Mouse (Mus musculus) cortical plate, adult 2 months (tissue): Measurements from ENCODE around the gene Pkp2. TPM values are rescaled to one million over a fixed set of nuclear protein-coding genes. Genes with fewer than 3 reads are reported as not detected.
"Not testable (repeated sequence)": the region's sequence is repeated elsewhere in the genome, so short reads cannot be mapped to it uniquely, and the experiment has no call there.

Source experiments
- H3K27ac ChIP-seq: fragments of 200-500 bp; 2 replicates; pipeline ENCODE4 v1.5.1; 2012; ENCODE audit warnings: low read length, control low read depth, inconsistent platforms; ENCODE audit not compliant: insufficient read depth
- H3K4me1 ChIP-seq: fragments of 200-500 bp; 2 replicates; pipeline ENCODE4 v1.6.1; 2011; ENCODE audit warnings: low read length; ENCODE audit not compliant: control insufficient read depth, insufficient read depth
- H3K4me3 ChIP-seq: fragments of 200-500 bp; 2 replicates; pipeline ENCODE4 v1.5.1; 2011; ENCODE audit warnings: mild to moderate bottlenecking, low read length, control low read depth; ENCODE audit not compliant: insufficient read depth
- CTCF ChIP-seq: fragments of 200-500 bp; IDR thresholded peaks from 2 replicates; pipeline ENCODE4 v1.5.1; 2011; ENCODE audit warnings: mild to moderate bottlenecking, control low read depth, low read length; ENCODE audit not compliant: insufficient read depth; ENCODE audit errors: extremely low read depth
- POLR2A ChIP-seq: fragments of 200-500 bp; IDR thresholded peaks from 2 replicates; pipeline ENCODE4 v1.6.1; 2011; ENCODE audit warnings: mild to moderate bottlenecking, low read length, control low read depth; ENCODE audit not compliant: insufficient read depth; ENCODE audit errors: extremely low read depth
- polyA plus RNA-seq: library from polyadenylated mRNA; depleted of rRNA; stranded (reverse); fragments of >200 nt; gene quantifications from 2 replicates; pipeline ENCODE4 v1.2.3, GENCODE M21; 2012; rRNA removed

Gene Pkp2
- 1.9 and 5.3 TPM in 2 replicates for polyA plus RNA-seq

DNA sequence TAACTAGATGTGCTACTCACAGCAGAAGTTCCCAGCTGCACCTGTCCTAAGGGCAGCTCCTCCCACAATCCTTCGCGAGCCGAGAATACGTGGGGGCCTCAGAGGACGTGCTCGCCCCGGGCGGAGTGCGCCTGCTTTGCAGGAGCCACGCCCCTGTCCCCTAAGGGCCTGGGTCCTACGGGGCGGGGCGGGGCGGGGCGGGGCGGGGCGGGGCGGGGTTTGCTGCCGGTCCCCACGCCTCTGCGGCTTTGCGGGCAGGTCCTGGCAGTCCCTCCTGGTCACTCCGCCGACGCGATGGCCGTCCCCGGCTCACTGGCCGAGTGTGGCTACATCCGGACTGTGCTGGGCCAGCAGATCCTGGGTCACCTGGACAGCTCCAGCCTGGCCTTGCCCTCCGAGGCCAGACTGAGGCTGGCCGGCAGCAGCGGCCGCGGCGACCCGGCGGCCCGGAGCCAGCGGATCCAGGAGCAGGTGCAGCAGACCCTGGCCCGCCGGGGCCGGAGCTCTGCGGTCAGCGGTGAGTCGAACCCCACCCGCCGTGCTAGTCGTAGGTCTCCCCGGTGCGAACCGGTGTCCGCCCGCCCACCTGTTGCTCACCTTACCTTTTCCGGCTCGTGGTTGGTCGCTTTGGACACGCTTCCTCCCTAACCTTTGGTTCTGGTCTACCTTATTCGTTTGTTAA, at the start of gene Pkp2:
Gene Pkp2 (plus strand): TSS at position 240 of the 682 bp plus-strand sequence.
- Histone ChIP-seq H3K4me1 (no peaks in the 10 kb centered on the region), H3K27ac (0 out of 2 replicates have a peak within 1 kb of the TSS, but pooled peaks have one; percentile 58), H3K4me3 (peak within 1 kb of the TSS; percentile 71)
- TF ChIP-seq CTCF (no peak), POLR2A (no peak)

DNA sequence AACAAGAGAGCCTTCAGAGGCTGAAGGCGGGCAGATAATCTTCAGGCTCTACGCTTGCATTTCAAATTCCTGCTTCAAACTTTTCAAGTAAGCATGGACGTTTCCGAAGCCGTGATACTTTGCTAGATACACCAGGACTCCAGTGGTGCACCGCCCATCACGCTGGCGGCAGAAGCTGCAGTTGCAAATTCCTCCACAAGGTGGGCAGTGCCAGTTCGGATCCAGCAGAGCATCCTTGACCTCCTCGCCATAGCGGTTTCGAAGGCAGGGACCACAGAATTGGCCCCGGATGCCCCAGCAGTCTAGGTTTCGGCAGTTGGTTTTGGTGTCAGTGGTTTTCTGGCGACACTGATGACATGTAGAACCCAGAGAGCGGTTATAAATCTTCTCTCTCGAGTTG, 15.7 kb upstream of the Pkp2 start:
- no peaks in the 10 kb centered on the region for H3K4me1 ChIP-seq
- no peak overlapping the region for H3K4me3 ChIP-seq
- no peak for TF ChIP-seq POLR2A
- no peak for TF ChIP-seq CTCF
- no peak overlapping the region for H3K27ac ChIP-seq

DNA sequence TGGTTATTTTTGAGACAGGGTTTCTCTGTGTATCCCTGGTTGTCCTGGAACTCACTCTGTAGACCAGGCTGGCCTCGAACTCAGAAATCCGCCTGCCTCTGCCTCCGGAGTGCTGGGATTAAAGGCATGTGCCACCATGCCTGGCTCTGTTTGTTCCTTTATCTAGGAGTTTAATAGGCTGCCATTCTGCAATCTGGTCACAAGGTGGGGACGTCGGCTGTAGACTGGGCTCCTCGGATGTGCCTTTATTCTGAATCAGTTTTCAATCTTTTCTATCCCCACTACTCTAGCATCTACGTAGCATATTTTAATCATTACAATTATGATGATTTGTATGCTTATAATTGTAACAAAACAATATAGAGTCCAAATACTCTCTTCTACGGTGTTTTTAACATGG, 11.1 kb upstream of the Pkp2 start:
- not testable (repeated sequence) for H3K4me3 ChIP-seq
- TF ChIP-seq CTCF = peak; percentile 72

GRCm38 (mm10) chr16:16204648-16205047, 8.5 kb upstream of the Pkp2 start:
- no peak overlapping the region for H3K27ac ChIP-seq
- no peak for TF ChIP-seq POLR2A
- TF ChIP-seq CTCF = no peak
- no peak overlapping the region for H3K4me3 ChIP-seq
- H3K4me1 ChIP-seq = no peaks in the 10 kb centered on the region

More for the DNA sequence above, 11.1 kb upstream of the Pkp2 start:
- H3K4me1 ChIP-seq, H3K27ac ChIP-seq: not testable (repeated sequence)

GRCm38 (mm10) chr16:16212723-16213078, 417 bp upstream of the Pkp2 start:
- Histone ChIP-seq H3K27ac (no peak overlapping the region), H3K4me1 (no peaks in the 10 kb centered on the region), H3K4me3 (peak overlapping the region; percentile 71)
- no peak for TF ChIP-seq POLR2A
- TF ChIP-seq CTCF = no peak

GRCm38 (mm10) chr16:16213761-16214305, 715 bp downstream of the Pkp2 start:
- Histone ChIP-seq H3K27ac (no peak overlapping the region), H3K4me1 (no peaks in the 10 kb centered on the region), H3K4me3 (peak overlapping the region; percentile 71)
- TF ChIP-seq CTCF (no peak), POLR2A (no peak)

GRCm38 (mm10) chr16:16215645-16216387, 2.7 kb downstream of the Pkp2 start:
- no peak for TF ChIP-seq CTCF
- no peak for TF ChIP-seq POLR2A
- Histone ChIP-seq H3K4me3 (no peak overlapping the region), H3K27ac (no peak overlapping the region), H3K4me1 (no peaks in the 10 kb centered on the region)

GRCm38 (mm10) chr16:16216934-16217333, 3.8 kb downstream of the Pkp2 start:
- no peaks in the 10 kb centered on the region for H3K4me1 ChIP-seq
- no peak overlapping the region for H3K4me3 ChIP-seq
- TF ChIP-seq CTCF = no peak
- H3K27ac ChIP-seq = no peak overlapping the region

GRCm38 (mm10) chr16:16219835-16220234, 6.7 kb downstream of the Pkp2 start:
- Histone ChIP-seq H3K27ac (no peak overlapping the region), H3K4me1 (no peaks in the 10 kb centered on the region), H3K4me3 (no peak overlapping the region)
- TF ChIP-seq POLR2A (no peak), CTCF (no peak)

- H3K4me1 ChIP-seq = no peaks in the 10 kb centered on the region
- no peak overlapping the region for H3K4me3 ChIP-seq
- H3K27ac ChIP-seq = no peak overlapping the region
- no peak for TF ChIP-seq CTCF
- TF ChIP-seq POLR2A = no peak
Observed at GRCm38 (mm10) chr16:16222651-16223050, 9.5 kb downstream of the Pkp2 start.
